Mouse (Mus musculus): ENCODE results near the gene Bace1. TPM values are rescaled to one million over a fixed set of nuclear protein-coding genes. Genes with fewer than 3 reads are reported as not detected.

Bace1 gene
- polyA plus RNA-seq, 1 experiment from 2014 or later: 41.5 TPM

DNA sequence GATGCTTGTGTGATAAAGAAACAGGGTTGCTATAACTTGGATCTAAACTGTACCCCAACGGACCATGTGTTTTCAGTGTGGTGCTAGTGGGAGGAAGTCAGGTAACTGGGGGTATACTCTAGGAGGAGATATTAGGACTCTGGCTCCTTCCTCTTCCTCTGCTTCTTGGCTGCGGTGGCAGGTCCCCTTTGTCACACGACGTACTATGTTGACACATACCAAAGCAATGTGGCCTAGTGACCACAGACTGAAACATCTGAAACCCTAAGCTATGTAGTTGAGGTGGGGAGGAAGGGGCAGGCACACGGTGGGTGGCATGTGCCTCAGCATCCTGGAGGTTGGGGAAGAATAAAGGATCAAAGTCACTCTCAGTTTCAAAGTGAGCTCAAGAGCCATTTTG is 12.9 kb downstream of the Bace1 start:
- H3K4me2 ChIP-seq (replicated peaks): no peak overlapping the region
- 73% methylated on average over 5 of the region's 5 CpGs for WGBS
- H3K4me3 ChIP-seq: no peak overlapping the region
- H3K36me3 ChIP-seq: peaks cover 37% of the 10 kb centered on the region
- H3K9me3 ChIP-seq (replicated peaks): no peaks in the 10 kb centered on the region
- ATAC-seq (ENCODE audit: low FRiP score): no peak
- no peak overlapping the region for H3K27ac ChIP-seq
- peaks cover 9% of the 10 kb centered on the region for H3K4me1 ChIP-seq
- no peaks in the 10 kb centered on the region for H3K27me3 ChIP-seq
- H3K9ac ChIP-seq: no peak overlapping the region

DNA sequence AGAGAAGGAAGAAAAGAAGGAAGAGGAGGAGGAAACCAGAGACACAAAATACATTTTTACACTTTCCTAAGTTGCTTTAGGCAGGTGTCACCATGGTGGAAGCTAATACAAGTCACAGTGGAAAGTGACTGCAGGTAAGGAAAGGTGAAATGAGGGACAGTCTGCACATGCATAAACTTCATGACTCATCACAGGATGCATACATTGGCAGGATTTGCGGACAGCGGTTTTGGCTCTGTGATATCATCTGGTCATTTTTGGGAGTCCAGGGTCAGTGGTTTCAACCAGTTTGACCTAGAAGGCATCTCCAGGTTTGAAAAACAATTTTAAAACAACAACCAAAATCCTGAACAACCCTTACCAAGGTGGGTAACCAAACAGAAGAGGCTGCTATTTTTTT is 13.4 kb downstream of the Bace1 start:
- Histone ChIP-seq H3K4me1 (peaks cover 9% of the 10 kb centered on the region), H3K4me2 (replicated peaks) (no peak overlapping the region), H3K27ac (no peak overlapping the region), H3K9me3 (replicated peaks) (no peaks in the 10 kb centered on the region), H3K36me3 (peaks cover 40% of the 10 kb centered on the region), H3K4me3 (no peak overlapping the region), H3K27me3 (no peaks in the 10 kb centered on the region), H3K9ac (no peak overlapping the region)
- ATAC-seq (ENCODE audit: low FRiP score): no peak
- WGBS: 100% methylated on average over 2 of the region's 2 CpGs

DNA sequence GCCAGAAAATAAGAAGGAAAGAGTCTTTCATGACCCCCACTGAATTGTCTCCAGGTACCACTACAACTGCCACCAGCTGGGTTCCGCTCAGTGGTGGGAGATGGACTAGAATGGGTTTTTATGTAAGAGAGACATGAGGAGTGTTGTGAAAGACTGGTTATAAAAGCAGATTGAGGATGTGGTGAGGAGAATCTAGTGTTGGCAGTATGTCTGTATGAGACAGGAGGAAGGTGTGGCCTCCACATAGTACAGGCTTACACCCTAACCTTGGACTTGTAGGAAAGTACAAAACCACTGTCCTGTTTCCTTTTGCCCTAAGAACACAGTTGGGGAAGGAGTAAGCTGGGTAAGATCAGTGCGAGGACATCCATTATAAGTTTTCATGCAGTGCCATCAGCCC is 15.3 kb downstream of the Bace1 start:
- H3K27me3 ChIP-seq: no peaks in the 10 kb centered on the region
- 96% methylated on average over 2 of the region's 2 CpGs for WGBS
- no peak overlapping the region for H3K27ac ChIP-seq
- H3K9ac ChIP-seq: no peak overlapping the region
- no peaks in the 10 kb centered on the region for H3K9me3 ChIP-seq (replicated peaks)
- peaks cover 53% of the 10 kb centered on the region for H3K36me3 ChIP-seq
- H3K4me2 ChIP-seq (replicated peaks): no peak overlapping the region
- no peak for ATAC-seq (ENCODE audit: low FRiP score)
- H3K4me1 ChIP-seq: peaks cover 3% of the 10 kb centered on the region; the same call in 1 of the 2 replicates
- no peak overlapping the region for H3K4me3 ChIP-seq

DNA sequence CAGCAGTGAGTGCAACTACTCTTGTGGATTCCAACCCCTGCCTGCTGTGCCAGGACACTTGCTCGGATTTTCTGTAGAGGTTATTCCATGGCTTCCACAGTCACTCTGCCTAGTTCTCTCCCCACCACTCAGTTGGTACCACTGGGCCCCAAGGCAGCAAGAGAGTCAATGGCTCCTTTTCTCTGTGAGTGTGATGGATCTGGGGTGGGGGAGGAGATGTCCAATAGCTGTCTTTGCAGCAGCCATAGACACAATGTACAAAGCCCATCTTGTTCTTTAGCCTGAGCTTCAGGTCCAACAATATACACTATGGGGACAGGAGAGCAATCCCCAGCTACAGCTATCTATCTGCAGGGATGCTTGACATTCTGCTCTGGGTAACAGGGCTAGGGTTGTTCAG is 15.8 kb downstream of the Bace1 start:
- Histone ChIP-seq H3K4me1 (peaks cover 3% of the 10 kb centered on the region; the same call in 1 of the 2 replicates), H3K9ac (no peak overlapping the region), H3K9me3 (replicated peaks) (no peaks in the 10 kb centered on the region), H3K4me3 (no peak overlapping the region), H3K27ac (no peak overlapping the region), H3K36me3 (peaks cover 57% of the 10 kb centered on the region), H3K4me2 (replicated peaks) (no peak overlapping the region), H3K27me3 (no peaks in the 10 kb centered on the region)
- 81% methylated on average over 1 of the region's 1 CpGs for WGBS
- no peak for ATAC-seq (ENCODE audit: low FRiP score)

DNA sequence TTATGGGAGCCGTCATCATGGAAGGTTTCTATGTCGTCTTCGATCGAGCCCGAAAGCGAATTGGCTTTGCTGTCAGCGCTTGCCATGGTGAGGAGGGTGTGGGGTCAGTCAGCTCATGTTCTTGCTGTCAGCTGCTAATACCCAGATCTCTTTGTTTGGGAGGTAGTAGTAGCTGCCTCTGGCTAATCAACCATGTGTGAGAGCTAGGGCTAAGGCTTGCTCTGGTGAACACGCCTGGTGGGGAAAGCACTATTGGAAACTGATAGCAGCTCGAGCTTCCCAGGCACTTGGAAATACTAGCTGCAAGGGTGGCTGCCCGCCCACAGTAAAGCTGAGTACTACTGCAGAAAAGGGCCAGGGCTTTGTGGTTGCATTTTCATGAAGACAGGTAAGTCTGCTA is 21.0 kb downstream of the Bace1 start:
- Histone ChIP-seq H3K4me2 (replicated peaks) (no peak overlapping the region), H3K9ac (no peak overlapping the region), H3K9me3 (replicated peaks) (no peaks in the 10 kb centered on the region), H3K4me3 (no peak overlapping the region), H3K27ac (no peak overlapping the region), H3K36me3 (peaks cover 92% of the 10 kb centered on the region), H3K27me3 (no peaks in the 10 kb centered on the region), H3K4me1 (no peaks in the 10 kb centered on the region)
- no peak for ATAC-seq (ENCODE audit: low FRiP score)
- 91% methylated on average over 10 of the region's 10 CpGs for WGBS

DNA sequence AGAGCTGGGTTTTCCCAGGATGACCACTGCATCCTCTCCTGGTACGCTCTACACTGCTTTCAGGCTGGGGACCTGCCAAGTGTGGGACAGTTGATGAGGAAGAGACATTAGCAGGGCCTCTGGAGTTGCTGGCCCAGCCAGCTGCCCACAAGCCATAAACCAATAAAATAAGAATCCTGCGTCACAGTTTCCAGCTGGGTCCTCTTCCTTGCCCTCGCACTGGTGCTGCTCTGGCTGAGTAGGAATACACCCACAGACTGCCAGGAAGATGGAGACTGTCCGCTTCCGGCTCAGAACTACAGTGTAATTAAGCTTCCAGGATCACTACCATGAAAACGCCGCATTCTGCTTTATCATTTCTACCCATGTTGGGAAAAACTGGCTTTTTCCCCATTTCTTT is 23.4 kb downstream of the Bace1 start:
- Histone ChIP-seq H3K9ac (no peak overlapping the region), H3K4me2 (replicated peaks) (no peak overlapping the region), H3K9me3 (replicated peaks) (no peaks in the 10 kb centered on the region), H3K27me3 (no peaks in the 10 kb centered on the region), H3K4me3 (no peak overlapping the region), H3K36me3 (peaks cover 94% of the 10 kb centered on the region), H3K27ac (no peak overlapping the region), H3K4me1 (no peaks in the 10 kb centered on the region)
- no peak for ATAC-seq (ENCODE audit: low FRiP score)
- 85% methylated on average over 7 of the region's 7 CpGs for whole genome bisulfite sequencing

DNA sequence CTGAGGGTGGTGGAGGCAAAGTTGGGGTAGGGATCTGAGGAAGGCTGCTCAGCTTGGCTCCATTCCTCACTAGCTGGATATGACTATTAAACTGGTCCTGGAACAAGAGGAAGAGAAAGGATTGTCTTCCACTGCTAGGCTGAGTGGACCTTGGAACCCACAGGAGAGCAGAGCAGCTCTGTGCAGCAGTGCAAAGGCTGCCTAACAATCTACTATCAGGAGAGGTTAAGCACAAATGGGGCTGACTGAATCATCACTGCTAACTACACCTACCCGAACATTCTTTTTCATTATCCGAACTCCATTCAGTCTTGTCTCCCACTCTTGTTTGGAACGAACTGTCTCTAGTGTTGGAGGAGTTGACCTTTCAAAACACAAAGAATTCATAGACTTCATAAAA is 30.8 kb downstream of the Bace1 start:
- no peak for ATAC-seq (ENCODE audit: low FRiP score)
- peaks cover 90% of the 10 kb centered on the region for H3K36me3 ChIP-seq
- no peaks in the 10 kb centered on the region for H3K4me1 ChIP-seq
- no peak overlapping the region for H3K4me3 ChIP-seq
- 97% methylated on average over 3 of the region's 3 CpGs for WGBS
- H3K9me3 ChIP-seq (replicated peaks): no peaks in the 10 kb centered on the region
- no peak overlapping the region for H3K9ac ChIP-seq
- H3K27ac ChIP-seq: no peak overlapping the region
- H3K27me3 ChIP-seq: no peaks in the 10 kb centered on the region
- no peak overlapping the region for H3K4me2 ChIP-seq (replicated peaks)

DNA sequence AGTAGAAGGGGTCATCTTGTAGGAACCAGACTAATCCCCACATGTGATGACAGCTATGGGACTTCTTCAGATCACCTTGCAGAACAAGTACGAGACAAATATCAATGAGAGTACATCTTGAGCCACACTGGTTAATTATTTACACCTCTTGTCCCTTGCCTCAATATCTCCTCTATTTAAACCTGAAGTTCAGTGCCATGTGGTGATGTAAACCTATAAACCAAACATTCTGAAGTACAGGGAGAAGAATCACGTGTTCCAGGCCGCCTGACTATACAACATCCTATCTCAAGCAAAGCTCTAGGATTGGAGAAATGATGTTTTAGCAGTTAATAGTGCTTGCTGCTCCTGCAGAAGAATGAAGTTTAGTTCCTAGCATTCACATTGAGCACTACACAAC is 31.9 kb downstream of the Bace1 start:
- H3K36me3 ChIP-seq: peaks cover 87% of the 10 kb centered on the region
- no peak overlapping the region for H3K9ac ChIP-seq
- ATAC-seq (ENCODE audit: low FRiP score): no peak
- H3K4me2 ChIP-seq (replicated peaks): no peak overlapping the region
- H3K4me3 ChIP-seq: no peak overlapping the region
- 96% methylated on average over 3 of the region's 3 CpGs for WGBS
- H3K9me3 ChIP-seq (replicated peaks): no peaks in the 10 kb centered on the region
- H3K27ac ChIP-seq: no peak overlapping the region
- H3K4me1 ChIP-seq: no peaks in the 10 kb centered on the region
- H3K27me3 ChIP-seq: no peaks in the 10 kb centered on the region

DNA sequence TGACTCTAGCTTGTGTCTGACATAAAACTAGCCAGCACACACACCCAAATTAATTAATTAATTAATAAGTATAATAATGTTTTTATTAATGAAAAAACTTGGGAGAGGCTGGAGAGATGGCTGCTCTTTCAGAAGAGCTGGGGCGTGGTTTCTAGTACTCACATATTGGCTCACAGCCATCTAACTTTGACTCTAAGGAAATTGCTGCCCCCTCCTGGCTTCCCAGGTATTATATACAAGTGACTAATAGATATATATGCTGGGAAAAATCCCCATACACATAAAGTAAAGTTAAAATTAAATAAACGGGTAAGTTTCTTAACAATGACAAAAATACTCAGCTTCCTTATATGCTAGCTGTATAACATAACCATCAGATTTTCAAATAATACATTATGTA is 39.5 kb downstream of the Bace1 start:
- Histone ChIP-seq H3K9ac (no peak overlapping the region), H3K27ac (no peak overlapping the region), H3K36me3 (peaks cover 57% of the 10 kb centered on the region), H3K4me3 (no peak overlapping the region), H3K27me3 (no peaks in the 10 kb centered on the region), H3K9me3 (replicated peaks) (no peaks in the 10 kb centered on the region), H3K4me1 (no peaks in the 10 kb centered on the region), H3K4me2 (replicated peaks) (no peak overlapping the region)
- no peak for ATAC-seq (ENCODE audit: low FRiP score)
- 74% methylated on average over 2 of the region's 2 CpGs for whole genome bisulfite sequencing

DNA sequence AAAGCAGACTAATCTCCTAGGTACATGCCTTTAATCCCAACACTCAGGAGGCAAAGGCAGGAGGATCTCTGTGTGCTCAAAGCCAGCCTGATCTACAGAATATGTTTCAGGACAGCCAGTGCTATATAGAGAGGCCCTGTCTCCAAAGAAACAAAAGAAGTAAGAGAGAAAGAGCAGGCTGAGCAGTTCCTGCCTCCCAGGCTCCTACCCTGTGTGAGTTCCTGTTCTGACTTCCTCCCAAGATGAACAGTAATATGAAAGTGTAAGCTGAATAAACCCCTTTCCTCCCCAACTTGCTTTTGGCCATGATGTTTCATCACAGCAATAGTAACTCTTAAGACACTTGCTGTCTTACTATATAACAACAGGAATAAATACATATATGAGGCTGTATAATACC is 55.3 kb downstream of the Bace1 start:
- Histone ChIP-seq H3K4me1 (no peaks in the 10 kb centered on the region), H3K4me2 (replicated peaks) (no peak overlapping the region), H3K4me3 (no peak overlapping the region), H3K27ac (no peak overlapping the region), H3K9me3 (replicated peaks) (no peaks in the 10 kb centered on the region), H3K9ac (no peak overlapping the region), H3K27me3 (no peaks in the 10 kb centered on the region), H3K36me3 (peaks cover 93% of the 10 kb centered on the region)
- ATAC-seq (ENCODE audit: low FRiP score): no peak

DNA sequence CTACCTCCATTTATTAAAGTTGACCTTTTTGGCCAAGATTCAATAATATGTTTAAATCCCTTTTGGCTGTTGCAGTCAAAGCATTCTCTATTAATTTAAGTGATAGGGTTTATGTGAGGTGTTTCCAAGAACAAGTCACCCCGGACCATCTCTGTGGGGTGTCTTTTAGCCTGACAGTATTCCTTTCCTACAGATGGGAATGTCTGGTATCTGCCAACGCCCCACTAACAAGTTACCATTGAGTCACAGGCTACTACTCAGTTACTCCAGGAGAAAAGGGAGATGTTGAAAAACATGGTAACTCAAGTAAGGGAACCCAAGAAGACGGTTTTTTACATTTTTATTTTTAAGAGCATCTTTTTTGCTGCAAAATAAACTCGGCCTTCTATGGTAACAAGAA is 66.8 kb downstream of the Bace1 start:
- Histone ChIP-seq H3K27ac (peak overlapping the region; percentile 97; the same call in 1 of the 2 replicates), H3K4me3 (peak overlapping the region; percentile 98), H3K36me3 (peaks cover 38% of the 10 kb centered on the region), H3K4me1 (peaks cover 21% of the 10 kb centered on the region), H3K9me3 (replicated peaks) (no peaks in the 10 kb centered on the region), H3K27me3 (no peaks in the 10 kb centered on the region), H3K9ac (peak overlapping the region; percentile 98), H3K4me2 (replicated peaks) (peak overlapping the region; percentile 82)
- ATAC-seq (ENCODE audit: low FRiP score): no peak
- 52% methylated on average over 4 of the region's 4 CpGs for WGBS

DNA sequence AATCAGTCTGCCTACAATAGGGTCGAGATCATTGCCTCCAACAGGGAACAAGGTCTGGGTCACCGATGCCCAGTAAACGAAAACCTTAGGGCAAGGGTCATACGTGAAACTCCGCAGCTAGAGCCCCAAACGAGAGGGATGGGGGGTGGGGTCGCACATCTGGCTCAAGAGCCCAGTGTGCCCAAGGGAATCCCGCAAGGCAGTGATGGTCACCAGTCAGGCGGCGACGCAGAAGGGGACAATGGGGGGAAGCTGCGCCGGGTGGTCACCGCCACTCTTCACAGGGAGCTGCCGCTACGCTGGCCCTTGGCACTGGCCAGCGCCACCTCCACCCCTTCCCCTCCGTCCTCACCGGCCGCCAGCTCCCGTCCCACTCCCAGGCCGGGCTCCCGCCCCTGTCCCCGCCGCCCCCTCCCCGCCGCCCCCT is 67.4 kb downstream of the Bace1 start:
- peak; percentile 70 for ATAC-seq (ENCODE audit: low FRiP score)
- Histone ChIP-seq H3K4me3 (peak overlapping the region; percentile 98), H3K27me3 (no peaks in the 10 kb centered on the region), H3K9me3 (replicated peaks) (no peaks in the 10 kb centered on the region), H3K36me3 (peaks cover 44% of the 10 kb centered on the region), H3K27ac (peak overlapping the region; percentile 97), H3K4me2 (replicated peaks) (peak overlapping the region; percentile 82), H3K9ac (peak overlapping the region; percentile 98), H3K4me1 (peaks cover 21% of the 10 kb centered on the region)
- WGBS: 0% methylated on average over 19 of the region's 27 CpGs

DNA sequence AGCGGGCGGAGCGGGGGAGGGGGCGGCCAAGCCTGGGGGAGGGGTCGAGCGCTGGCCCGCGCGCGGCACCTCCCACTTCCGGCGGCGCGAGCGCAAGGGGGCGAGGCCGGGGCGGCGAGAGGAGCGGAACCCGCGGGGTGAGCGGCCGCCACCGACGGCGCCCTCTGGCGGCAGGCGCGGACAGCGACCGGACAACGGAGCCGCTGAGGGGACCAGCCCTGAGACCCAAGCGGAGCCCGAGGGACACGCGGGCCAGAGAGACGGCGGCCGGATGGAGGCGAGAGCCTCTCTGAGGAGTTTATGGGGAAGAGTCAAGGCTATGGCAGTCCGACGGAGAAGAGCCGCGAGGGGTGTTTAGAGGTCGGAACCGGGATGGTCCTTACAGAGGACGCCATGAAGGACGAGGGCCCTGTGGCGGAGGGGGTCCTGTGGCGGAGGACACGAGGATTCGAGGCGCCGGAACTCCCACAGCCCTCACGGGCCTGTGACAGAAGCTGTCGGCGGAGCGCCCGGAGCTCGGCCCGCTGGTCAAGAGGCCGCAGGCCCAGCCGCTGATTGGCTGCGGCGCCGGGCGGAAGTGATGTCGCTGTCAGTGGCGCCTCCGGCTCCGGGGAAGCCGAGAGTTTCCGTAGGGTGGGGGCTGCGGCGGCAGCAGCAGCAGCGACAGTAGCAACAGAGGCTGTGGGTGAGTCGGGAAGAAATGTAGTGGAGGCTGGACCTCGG is 68.1 kb downstream of the Bace1 start, which contains the start of the genes Pcsk7 and Rnf214:
Pcsk7 (plus strand) TSS at position 143 of the 723 bp plus-strand sequence.
Rnf214 (minus strand) TSS at position 557 of the 723 bp plus-strand sequence.
- peak within 1 kb of the TSS; percentile 98 for H3K9ac ChIP-seq
- under 1% methylated on average over 80 of the region's 80 CpGs for WGBS
- peak within 1 kb of the TSS; percentile 97 for H3K27ac ChIP-seq
- peak within 1 kb of the TSS; percentile 82 for H3K4me2 ChIP-seq (replicated peaks)
- no peaks in the 10 kb centered on the region for H3K27me3 ChIP-seq
- peak within 1 kb of the TSS; percentile 98 for H3K4me3 ChIP-seq
- H3K4me1 ChIP-seq: peaks cover 21% of the 10 kb centered on the region
- peaks cover 50% of the 10 kb centered on the region for H3K36me3 ChIP-seq
- peak; percentile 92 for ATAC-seq (ENCODE audit: low FRiP score)
- H3K9me3 ChIP-seq (replicated peaks): no peaks in the 10 kb centered on the region

Measured in hindbrain, embryonic 12.5 days (tissue).